Mouse (Mus musculus) gastrocnemius, adult 2 months (tissue): ENCODE data around the gene Flot1. TPM values are rescaled to one million over a fixed set of nuclear protein-coding genes. Genes with fewer than 3 reads are reported as not detected.

Experiments used
- DNase-seq: peaks from one replicate; pipeline ENCODE4 v3.0.0; 2022
- H3K27ac ChIP-seq: fragments of 200-600 bp; 2 replicates; pipeline ENCODE4 v1.8.1; 2022; ENCODE audit warnings: mild to moderate bottlenecking
- H3K4me3 ChIP-seq: fragments of 200-600 bp; 2 replicates; pipeline ENCODE4 v1.8.1; 2022; ENCODE audit warnings: mild to moderate bottlenecking, moderate library complexity
- CTCF ChIP-seq: fragments of 200-600 bp; IDR thresholded peaks from 2 replicates; pipeline ENCODE4 v1.8.1; 2022; ENCODE audit warnings: antibody characterized with exemption, mild to moderate bottlenecking, moderate library complexity
- intact Hi-C: fragments of 180-260 bp; cut with DNase I; formaldehyde crosslinking; loops from one replicate; pipeline ENCODE4 v1.15.1; 2025
- long read RNA-seq, 2 experiments: library from polyadenylated mRNA; stranded (forward); transcript quantifications; one replicate each; pipeline ENCODE4 v2.0.0; 2021
- total RNA-seq, 2 experiments: library from RNA; stranded (reverse); gene quantifications; 2 replicates each; pipeline ENCODE4 v1.2.3; 2021

Flot1 gene
- total RNA-seq, result 10 to 100 TPM; 45.4 to 50.9 TPM
- long read RNA-seq, experiment 1, transcript Flot1-201 (13 exons, 1,825 nt), result major isoform, 72 of 81 reads
- long read RNA-seq, experiment 1, partial matches to known transcripts, result 6 of 81 reads
- long read RNA-seq, experiment 1, other reads (novel, unspliced or antisense), result 3 of 81 reads
- long read RNA-seq, experiment 2, transcript Flot1-201 (13 exons, 1,825 nt), result major isoform, 68 of 83 reads
- long read RNA-seq, experiment 2, partial matches to known transcripts, result 9 of 83 reads
- long read RNA-seq, experiment 2, other reads (novel, unspliced or antisense), result 5 of 83 reads

DNA sequence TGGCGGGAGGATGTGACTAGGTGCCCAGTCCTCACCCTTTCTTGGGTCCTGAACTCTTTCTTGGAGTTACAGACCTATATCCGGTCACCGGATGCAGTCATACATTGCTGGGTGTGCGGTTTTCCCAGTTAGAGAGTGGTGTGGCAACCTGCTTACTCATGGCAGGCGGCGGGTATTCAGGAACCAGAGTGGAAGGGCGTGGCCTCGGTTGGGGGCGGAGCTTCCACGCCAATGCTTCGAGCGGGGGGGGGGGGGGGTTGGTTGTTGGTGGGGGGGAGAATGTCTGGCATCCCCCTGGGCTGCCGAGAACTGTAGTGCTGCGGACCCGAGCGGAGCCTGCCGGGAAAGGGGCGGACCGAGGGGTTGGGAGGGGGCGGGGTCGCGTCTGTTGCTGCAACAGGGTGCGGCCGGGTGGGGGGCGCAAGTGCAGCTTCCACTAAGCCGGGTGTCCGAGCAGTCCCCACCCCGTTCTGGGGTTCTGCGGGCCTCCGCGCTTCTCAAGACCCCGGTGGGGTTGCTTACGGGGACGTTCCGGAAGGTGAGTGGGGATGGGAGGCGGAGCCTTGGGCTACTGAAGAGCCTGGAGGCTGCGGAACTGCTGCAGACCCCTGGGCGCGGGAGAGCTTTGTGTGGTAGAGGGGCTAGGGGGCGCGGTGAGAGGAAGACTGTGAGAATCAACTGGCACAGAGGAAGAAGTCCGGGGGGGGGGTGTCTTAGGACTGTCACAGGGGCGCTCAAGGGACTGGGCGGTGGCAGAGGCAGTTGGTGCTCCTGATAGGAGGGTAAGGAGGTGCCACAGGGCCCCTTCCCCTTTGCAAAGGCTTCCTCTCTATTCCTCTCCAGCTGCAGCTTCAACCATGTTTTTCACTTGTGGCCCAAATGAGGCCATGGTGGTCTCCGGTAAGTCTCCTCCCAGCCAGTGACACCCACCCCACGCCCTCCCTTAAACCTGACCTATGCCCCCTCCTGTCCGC, at the start of gene Flot1:
Gene Flot1, plus strand, starts transcription at position 267 of the 974 bp plus-strand sequence.
- peak; percentile 94 for DNase-seq
- intact Hi-C loops, result loop anchor here (2.0 to 10.0 kb wide), 2 partner anchors 84 to 162 kb away; partner anchors contain the start of gene Prr3

DNA sequence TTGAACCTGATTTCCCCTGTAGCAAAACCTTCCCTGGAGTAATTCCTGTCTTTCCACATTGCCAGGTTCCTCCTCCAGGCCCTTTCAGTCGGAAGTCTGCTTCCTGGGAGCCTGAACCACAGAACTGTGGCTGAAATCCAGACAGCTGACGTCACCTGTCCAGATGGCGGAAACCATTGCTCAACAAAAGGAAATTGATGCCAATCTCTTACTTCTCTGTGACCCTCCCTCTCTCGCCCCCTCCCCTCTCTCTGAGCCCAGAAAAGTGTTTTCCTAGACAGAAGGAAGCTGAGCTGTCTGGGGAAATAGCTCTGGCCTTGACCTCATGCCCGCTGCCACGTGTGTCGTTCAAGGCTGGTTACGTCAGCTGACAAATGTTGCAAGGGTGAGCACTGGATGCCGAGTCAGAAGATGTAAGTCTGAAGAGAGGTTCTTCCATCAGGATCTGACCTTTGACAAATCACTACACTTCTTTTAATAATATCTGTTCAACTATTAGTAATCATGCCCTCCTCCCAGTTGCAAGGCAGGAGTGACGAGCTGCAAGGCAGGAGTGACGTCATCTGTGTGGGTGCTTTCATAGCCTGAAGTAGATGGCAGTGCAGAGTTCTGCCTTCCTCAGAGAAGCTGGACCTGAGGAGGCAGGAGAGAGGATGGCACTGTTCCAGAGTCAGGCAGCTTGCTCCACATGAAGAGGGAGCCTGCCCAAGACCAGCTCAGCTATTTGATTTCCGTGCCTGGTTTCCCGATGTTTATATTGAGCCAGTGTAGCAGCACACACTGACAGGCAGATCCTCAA, 46.0 kb upstream of the Flot1 start:
- TF ChIP-seq CTCF, result no peak
- Histone ChIP-seq H3K27ac (peak overlapping the region; percentile 75), H3K4me3 (no peak overlapping the region)
- intact Hi-C loops, result loop anchor here (5.0 kb wide), 1 partner anchor 35 kb away; no protein-coding TSS in a partner anchor
- DNase-seq, result peak; percentile 88

More for the DNA sequence above, at the start of gene Flot1:
- TF ChIP-seq CTCF, result no peak
- Histone ChIP-seq H3K27ac (peak within 1 kb of the TSS; percentile 95), H3K4me3 (peak within 1 kb of the TSS; percentile 73)

DNA sequence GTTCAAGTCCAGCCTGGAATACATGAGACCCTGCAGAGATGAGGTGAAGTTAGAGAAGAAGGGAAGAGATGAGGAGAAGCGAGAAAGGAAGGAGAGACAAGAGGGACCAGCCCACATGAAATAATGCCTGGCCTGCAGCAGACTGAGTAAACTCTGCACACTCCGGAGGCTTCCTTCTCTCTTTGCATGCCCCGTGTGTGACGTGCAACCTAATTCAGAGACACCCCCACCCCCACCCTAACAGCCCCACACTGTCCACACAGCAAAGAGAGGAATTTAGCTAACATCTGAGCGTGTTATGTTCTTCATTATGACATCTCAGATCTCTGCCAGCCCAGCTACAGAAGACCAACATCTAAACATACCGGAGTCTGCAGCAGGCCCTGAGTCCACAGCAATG, 44.1 kb upstream of the Flot1 start:
- no peak for DNase-seq
- no peak for TF ChIP-seq CTCF
- H3K4me3 ChIP-seq, result no peak overlapping the region
- no peak overlapping the region for H3K27ac ChIP-seq
- intact Hi-C loops, result loop anchor here (5.0 kb wide), 1 partner anchor 33 kb away; no protein-coding TSS in a partner anchor

DNA sequence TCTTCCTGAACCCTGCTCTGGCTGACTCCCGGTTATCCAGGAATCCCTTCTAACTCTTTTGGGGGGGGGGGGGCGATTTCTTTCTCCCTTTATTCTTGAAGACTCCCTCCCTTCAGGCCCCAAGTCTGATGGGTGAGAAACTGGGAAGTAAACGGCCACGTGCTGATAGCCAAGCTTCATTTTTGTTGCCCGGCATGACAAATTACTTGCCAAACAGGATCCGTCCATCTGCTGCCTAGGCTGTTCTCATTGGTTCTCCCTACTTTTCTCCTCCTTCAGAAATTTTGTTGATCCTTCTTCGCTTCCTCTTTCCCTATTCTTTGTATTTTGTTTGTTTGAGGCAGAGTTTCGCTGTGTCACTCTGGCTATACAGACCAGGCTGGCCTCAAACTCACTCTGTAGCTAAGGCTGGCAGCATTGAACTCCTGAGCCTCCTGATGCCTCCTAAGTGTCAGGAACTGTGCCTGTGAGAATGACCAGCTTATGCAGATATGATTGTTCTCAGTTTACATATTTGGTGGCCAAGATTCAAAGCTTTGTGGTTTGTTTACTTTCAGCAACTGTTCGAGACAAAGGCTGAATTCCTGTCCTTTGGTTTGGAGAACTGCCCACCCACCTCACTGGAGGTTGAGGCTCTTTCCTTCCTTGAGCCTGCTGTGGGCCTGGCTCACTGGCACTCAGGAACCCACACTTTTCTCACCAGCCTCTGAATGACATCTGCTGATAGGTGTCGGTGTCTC, 43.4 kb upstream of the Flot1 start:
- intact Hi-C loops, result loop anchor here (5.0 kb wide), 1 partner anchor 33 kb away; no protein-coding TSS in a partner anchor
- H3K4me3 ChIP-seq, result no peak overlapping the region
- H3K27ac ChIP-seq, result peak overlapping the region; percentile 28; the same call in 1 of the 2 replicates
- TF ChIP-seq CTCF, result no peak
- DNase-seq, result no peak

DNA sequence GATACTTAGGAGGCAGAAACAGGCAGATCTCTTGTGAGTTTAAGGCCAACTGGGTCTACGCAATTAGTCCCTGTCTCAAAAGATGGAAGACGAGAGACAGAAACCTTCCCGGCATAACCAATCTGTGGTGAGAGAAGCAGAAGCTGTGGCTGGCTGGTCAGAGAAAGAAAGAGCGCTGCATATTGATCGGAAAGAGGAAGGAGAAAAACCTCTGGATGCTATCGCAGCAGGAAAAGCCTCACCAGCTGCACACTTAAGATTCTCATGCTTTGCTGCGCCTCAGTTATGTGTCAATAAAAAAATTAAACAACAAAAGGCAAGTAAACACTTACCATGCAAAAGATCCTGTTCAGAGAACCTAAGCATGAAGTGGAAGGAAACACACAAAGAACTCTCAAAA, 42.7 kb upstream of the Flot1 start:
- no peak for DNase-seq
- no peak overlapping the region for H3K27ac ChIP-seq
- no peak for TF ChIP-seq CTCF
- no peak overlapping the region for H3K4me3 ChIP-seq
- intact Hi-C loops, result no loop called here

DNA sequence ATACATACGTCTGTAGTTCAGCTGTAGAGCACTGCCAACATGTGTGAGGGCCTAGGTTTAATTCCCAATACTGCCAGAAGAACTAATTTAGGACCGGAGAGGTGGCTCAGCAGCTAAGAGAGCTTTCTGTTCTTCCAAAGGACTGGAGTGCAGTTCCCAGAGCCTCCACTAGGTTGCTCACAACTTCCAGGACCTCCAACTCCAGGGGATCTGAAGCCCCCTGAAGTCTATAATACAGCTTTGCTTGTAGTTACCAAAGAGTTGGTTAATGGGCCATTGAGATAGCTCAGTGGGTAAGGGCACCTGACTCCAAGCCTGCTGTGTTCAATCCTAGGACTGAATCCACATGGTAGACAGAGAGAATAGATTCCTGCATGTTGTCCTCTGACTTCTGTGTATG, 40.6 kb upstream of the Flot1 start:
- intact Hi-C loops, result no loop called here
- no peak for DNase-seq
- Histone ChIP-seq H3K27ac (no peak overlapping the region), H3K4me3 (no peak overlapping the region)
- peak; percentile 48 for TF ChIP-seq CTCF

DNA sequence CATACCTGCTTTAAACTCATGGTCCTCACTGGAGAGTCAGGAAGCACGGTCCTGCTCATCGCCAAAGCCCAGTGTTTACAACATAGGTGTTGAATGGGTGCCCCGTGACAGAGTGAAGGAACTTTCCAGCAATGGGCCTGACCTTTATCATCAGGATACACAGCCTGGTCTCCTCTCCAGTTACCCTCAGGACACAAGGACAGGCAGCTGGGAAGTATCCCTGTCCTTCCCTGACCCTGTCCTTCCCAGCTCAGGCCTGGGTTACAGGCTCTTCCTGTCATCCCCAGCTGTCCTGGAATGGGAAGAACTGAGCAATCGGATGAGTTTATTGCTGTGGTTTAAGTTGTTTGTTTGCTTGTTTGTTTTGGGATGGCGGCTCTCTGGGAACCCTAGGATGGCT, 40.1 kb upstream of the Flot1 start:
- intact Hi-C loops, result no loop called here
- Histone ChIP-seq H3K27ac (no peak overlapping the region; the same call in 1 of the 2 replicates), H3K4me3 (no peak overlapping the region)
- TF ChIP-seq CTCF, result no peak
- DNase-seq, result no peak

DNA sequence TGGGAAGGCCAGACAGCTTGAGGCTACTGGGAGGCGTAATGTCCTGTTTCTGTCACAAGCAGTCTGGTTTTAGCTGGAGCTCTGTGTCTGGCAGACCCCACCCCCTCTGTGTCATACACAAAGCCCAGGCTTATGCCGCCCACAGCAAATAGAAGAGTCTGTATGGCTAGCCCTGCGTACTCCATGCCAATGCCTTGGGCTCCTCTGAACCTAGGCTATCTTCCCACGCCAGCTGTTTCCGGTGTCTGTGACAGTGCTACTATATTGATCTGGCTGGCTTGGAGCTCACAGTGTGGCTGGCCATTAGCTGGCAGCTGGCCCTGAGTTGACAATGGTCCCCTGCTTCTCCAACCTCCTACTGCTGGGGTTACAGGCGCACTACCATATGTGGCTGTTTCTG, 39.1 kb upstream of the Flot1 start:
- no peak for DNase-seq
- Histone ChIP-seq H3K27ac (no peak overlapping the region; the same call in 1 of the 2 replicates), H3K4me3 (no peak overlapping the region)
- no peak for TF ChIP-seq CTCF
- intact Hi-C loops, result no loop called here

DNA sequence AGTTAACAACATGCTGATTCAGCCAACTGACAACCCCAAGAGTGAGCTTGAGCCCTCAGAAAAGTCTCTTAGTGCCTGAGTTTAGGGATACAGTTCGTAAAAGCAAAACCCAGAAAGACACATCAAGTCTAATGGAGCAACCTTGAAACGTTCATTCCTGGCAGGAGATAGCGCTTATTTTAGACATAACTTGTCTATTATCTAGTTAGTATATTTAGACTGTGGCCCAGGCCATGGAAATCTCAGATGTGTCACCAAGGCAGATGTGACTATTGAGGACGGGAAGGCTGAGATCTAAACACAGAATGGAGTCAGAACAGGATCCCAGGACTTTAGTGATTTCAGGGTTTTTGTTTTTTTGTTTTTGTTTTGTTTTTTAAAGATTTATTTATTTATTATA, 37.9 kb upstream of the Flot1 start:
- DNase-seq, result no peak
- Histone ChIP-seq H3K4me3 (no peak overlapping the region), H3K27ac (peak overlapping the region; percentile 40)
- TF ChIP-seq CTCF, result no peak
- intact Hi-C loops, result no loop called here

DNA sequence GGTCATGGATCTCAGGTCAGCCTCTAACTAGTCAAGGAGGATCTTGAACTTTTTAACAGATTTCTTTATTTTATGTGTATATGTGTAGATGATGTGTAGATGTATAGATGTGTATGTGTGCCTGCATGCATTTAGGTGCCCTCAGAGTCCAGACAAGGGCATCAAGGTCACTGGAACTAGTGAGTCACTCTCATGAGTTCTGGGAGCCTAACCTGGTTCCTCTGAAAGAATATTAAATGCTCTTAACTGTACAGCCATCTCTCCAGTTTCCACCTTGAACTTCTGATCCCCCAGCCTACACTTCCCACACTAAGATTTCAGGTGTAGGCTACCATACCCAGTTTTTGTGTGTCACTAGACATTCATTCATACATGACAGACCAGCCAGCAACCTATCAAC, 35.5 kb upstream of the Flot1 start:
- no peak for TF ChIP-seq CTCF
- DNase-seq, result no peak
- H3K27ac ChIP-seq, result no peak overlapping the region
- intact Hi-C loops, result no loop called here
- H3K4me3 ChIP-seq, result no peak overlapping the region

DNA sequence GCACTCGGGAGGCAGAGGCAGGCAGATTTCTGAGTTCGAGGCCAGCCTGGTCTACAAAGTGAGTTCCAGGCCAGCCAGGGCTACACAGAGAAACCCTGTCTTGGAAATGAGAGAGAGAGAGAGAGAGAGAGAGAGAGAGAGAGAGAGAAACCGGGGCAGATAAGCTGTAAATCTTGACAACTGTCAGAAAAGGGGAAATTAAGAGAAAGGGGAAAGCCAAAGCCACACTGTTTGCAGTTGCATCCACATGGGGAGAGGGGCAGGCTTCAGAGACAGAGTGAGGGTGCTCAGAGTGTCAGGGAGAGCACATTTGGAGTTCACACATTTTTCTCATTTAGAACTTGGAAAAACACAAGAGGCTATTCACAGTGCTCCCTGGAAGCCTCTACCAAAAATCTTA, 35.0 kb upstream of the Flot1 start:
- no peak for DNase-seq
- intact Hi-C loops, result no loop called here
- no peak for TF ChIP-seq CTCF

More for the DNA sequence above, 35.0 kb upstream of the Flot1 start:
- no peak overlapping the region for H3K27ac ChIP-seq
- no peak overlapping the region for H3K4me3 ChIP-seq
